Mouse (Mus musculus) activated CD4-positive, CD25-positive, alpha-beta regulatory T cell (primary cell): Measurements from ENCODE around the gene Lsm3. TPM values are rescaled to one million over a fixed set of nuclear protein-coding genes. Genes with fewer than 3 reads are reported as not detected.

ENCODE experiments used
- polyA plus RNA-seq, 2 experiments: library from polyadenylated mRNA; unstranded; fragments of 100-300 nt; shearing (Covaris generic); gene quantifications; one replicate each; pipeline ENCODE4 v1.2.1; 2017

Lsm3 gene
- 100 to 1,000 TPM; 110 to 139 TPM for polyA plus RNA-seq

DNA sequence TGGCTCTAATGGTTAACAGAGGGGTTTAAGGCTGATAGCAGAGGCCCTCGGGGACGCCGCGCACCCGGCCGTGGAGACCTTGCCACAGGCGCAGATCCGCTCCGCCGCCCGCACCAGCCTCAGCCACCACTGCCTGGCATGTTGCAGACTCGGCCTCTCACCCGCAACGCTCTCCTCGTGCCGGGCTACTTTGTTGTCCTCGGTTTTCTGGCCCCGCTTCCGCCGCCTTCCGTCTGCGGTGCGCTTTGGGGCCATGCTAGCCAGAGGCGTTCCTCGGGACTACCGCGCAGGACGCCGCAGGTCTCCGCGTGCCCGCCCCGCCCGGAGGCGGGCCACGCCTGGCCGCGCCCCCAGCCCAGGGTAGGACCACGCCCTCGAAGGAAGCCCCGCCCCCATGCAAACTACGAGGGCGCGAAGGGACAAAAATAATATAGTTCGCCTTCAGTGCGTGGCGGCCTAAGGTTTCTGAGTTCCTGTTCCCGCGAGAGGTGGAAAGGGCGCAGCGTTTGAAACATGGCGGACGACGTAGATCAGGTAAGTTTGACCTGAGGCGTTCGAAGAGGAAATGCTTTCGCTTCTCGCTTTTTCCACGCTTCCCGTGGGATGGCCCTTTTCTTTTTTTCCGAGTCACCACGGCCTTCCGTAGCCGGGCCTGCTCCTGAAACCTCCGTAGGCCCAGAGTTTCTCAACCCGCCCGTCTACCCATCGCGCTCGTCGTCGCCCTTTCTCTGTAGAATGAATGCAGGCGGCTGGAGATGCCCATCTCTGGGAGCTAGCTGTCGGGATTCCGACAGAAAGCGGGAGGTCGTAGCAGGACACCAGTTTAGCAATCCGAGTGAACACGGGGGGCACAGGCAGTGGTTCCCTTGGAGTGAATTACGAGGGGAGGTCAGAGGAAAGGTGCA is at the start of gene Lsm3, which contains the start of gene Xpc:
Gene Lsm3, plus strand, starts transcription at position 384 of the 905 bp plus-strand sequence.
Gene Xpc, minus strand, starts transcription at position 344 of the 905 bp plus-strand sequence.

DNA sequence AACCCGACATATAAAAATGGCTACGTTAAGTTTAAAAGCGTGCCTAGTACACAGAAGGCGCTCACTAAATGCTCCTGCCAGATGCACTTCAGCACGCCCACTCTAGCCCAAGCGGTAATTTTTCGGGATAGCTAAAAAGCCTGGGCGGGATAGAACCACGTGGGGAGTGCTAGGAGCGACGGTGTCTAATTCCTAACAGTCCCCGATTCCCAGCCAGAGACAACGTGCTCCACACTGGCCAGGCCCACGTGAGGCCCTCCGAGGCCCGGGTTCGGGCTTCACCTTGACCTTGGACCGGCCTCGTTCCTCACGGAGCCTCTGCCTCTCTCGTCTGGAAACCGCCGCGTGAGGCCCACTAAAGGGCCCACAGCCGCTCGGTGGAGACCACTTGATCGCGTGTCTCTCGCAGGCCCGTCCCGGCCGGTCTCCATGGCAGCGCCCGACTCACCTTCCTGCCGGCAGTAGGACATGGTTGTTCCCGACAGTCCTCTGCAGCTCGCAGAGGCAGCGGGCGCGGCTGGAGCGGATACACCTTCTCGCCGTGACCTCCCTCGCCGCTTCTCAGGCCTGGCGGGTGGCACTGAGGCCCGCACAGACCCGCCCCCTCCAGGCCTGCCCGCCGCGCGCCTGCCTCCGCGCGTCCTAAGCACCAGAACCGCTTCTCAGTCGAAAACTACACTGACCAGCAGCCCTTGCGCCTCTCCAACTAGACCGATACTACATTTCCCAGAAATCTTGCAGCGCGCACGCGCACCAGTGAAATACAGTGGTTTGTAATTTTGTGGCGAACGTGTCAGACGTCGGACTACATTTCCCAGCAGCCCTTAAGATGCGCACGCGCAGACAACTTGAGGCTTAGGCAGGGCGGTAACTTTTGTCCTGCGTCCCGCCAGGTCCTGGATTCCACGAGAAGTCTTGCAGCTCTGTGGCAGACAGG is 42.6 kb upstream of the Lsm3 start, which contains the start of the genes Chchd4 and Tmem43:
Gene Chchd4, minus strand, starts transcription at position 679 of the 937 bp plus-strand sequence.
Gene Tmem43, plus strand, starts transcription at position 836 of the 937 bp plus-strand sequence.

Other genes starting within 250 kb of the Lsm3 start
- gene Wnt7a, start 104.6 kb upstream of the Lsm3 start, polyA plus RNA-seq, result under 1 TPM in 1 of 2 experiments, not detected in 1; 0.57 TPM
- gene Chchd4, start 42.4 kb upstream of the Lsm3 start, polyA plus RNA-seq, result 10 to 100 TPM in 1 of 2 experiments, 1 to 10 TPM in 1; 8.9 to 18.6 TPM
- gene Tmem43, start 42.2 kb upstream of the Lsm3 start, polyA plus RNA-seq, result 10 to 100 TPM; 46.1 to 57.1 TPM
- 10 to 100 TPM; 25.2 to 26.3 TPM for gene Xpc, start within 50 bp of the Lsm3 start, polyA plus RNA-seq
- 10 to 100 TPM; 66.8 to 69.0 TPM for gene Slc6a6, start 168.1 kb downstream of the Lsm3 start, polyA plus RNA-seq